Mouse (Mus musculus): Measurements from ENCODE around the gene Npcd. TPM values are rescaled to one million over a fixed set of nuclear protein-coding genes. Genes with fewer than 3 reads are reported as not detected.

Npcd gene
- polyA plus RNA-seq, 1 experiment from 2014 or later = not detected

DNA sequence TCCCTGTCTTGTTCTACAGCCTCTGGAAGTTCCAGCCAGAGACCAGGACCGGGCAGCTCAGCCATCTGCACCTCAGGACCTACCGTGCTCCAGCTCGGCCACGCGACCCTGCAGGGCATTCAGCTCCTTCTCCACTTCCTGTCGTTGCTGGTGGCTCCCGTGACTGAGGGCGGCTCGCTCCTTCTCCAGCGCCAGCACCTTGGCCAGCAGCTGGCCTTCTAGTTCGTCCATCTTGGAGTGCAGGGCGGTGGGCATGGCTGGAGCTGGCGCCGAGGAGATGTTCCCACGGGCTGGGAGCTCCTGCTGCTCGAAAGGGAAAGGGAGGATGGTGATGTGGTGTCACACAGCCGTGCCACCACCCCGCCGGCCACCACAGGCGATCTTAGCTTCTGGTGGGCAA lies 39.9 kb downstream of the Npcd start:
- 25% methylated on average over 20 of the region's 20 CpGs for WGBS
- Histone ChIP-seq H3K36me3 (replicated peaks) (no peaks in the 10 kb centered on the region), H3K4me3 (no peak overlapping the region), H3K27ac (replicated peaks) (no peak overlapping the region), H3K9me3 (no peaks in the 10 kb centered on the region), H3K27me3 (replicated peaks; ENCODE audit: low read depth, poor library complexity, severe bottlenecking) (peaks cover 45% of the 10 kb centered on the region), H3K4me1 (peaks cover 17% of the 10 kb centered on the region)
- DNase-seq (ENCODE audit: low spot score) = peak; percentile 47

- Histone ChIP-seq H3K36me3 (replicated peaks) (no peaks in the 10 kb centered on the region), H3K27ac (replicated peaks) (no peak overlapping the region), H3K4me1 (peaks cover 17% of the 10 kb centered on the region), H3K4me3 (no peak overlapping the region), H3K27me3 (replicated peaks; ENCODE audit: low read depth, poor library complexity, severe bottlenecking) (peaks cover 50% of the 10 kb centered on the region), H3K9me3 (no peaks in the 10 kb centered on the region)
- 92% methylated on average over 9 of the region's 9 CpGs for WGBS
- DNase-seq (ENCODE audit: low spot score) = no peak
These were observed 41.0 kb downstream of the Npcd start for GRCm38 (mm10) chr15:79793076-79793475.

- Histone ChIP-seq H3K36me3 (replicated peaks) (no peaks in the 10 kb centered on the region), H3K27ac (replicated peaks) (no peak overlapping the region), H3K9me3 (no peaks in the 10 kb centered on the region), H3K27me3 (replicated peaks; ENCODE audit: low read depth, poor library complexity, severe bottlenecking) (peaks cover 50% of the 10 kb centered on the region), H3K4me1 (peaks cover 21% of the 10 kb centered on the region), H3K4me3 (peak overlapping the region; percentile 25; the same call in 1 of the 2 replicates)
- 21% methylated on average over 19 of the region's 19 CpGs for WGBS
- peak; percentile 40 for DNase-seq (ENCODE audit: low spot score)
These were observed 41.6 kb downstream of the Npcd start for GRCm38 (mm10) chr15:79792455-79792854.

DNA sequence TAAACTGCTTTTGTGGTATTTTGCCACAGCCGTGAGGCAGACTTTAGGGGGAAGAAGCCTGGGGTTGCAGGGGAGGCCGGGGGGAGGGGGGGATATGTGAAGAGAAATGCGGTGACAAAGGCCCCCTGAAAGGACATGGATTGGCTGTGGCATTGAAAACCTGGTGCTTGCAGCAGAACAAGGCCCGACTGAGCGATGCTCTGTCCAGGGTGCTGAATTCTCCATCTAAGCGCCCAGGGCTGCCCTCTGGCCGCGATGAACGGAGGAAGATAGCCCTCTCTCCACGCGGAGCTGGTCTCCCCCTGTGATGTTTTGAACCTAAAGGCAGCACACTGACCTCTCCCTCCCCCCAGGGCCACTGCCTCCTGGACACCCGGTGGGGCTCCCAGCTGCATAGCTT lies 42.5 kb downstream of the Npcd start:
- Histone ChIP-seq H3K36me3 (replicated peaks) (no peaks in the 10 kb centered on the region), H3K4me1 (peaks cover 28% of the 10 kb centered on the region), H3K27me3 (replicated peaks; ENCODE audit: low read depth, poor library complexity, severe bottlenecking) (peaks cover 50% of the 10 kb centered on the region), H3K4me3 (no peak overlapping the region), H3K27ac (replicated peaks) (no peak overlapping the region), H3K9me3 (no peaks in the 10 kb centered on the region)
- DNase-seq (ENCODE audit: low spot score) = peak; percentile 82
- WGBS = 4% methylated on average over 12 of the region's 12 CpGs

DNA sequence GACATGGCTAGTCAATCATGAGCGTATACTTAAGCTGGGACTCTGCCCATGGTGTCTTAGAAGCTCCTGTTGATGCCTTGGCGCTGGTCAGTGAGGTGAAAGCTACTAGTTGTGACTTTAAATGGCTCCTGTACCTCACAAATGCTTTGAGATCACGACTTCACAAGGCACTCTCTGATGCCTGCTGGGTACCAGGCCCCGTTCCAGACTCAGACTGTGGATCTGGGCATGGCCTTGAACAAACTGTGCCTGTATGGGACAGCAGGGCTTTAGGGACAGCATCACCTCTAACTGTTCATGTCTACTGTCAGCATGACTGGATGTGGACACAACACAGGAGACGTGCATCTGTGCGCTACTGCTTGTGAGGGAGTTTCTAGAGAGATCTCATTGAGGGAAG lies 43.1 kb downstream of the Npcd start:
- no peaks in the 10 kb centered on the region for H3K9me3 ChIP-seq
- no peak overlapping the region for H3K4me3 ChIP-seq
- peaks cover 33% of the 10 kb centered on the region for H3K4me1 ChIP-seq
- DNase-seq (ENCODE audit: low spot score) = no peak
- H3K36me3 ChIP-seq (replicated peaks) = no peaks in the 10 kb centered on the region
- H3K27ac ChIP-seq (replicated peaks) = no peak overlapping the region
- WGBS = 81% methylated on average over 6 of the region's 6 CpGs
- peaks cover 50% of the 10 kb centered on the region for H3K27me3 ChIP-seq (replicated peaks; ENCODE audit: low read depth, poor library complexity, severe bottlenecking)

- peaks cover 35% of the 10 kb centered on the region for H3K4me1 ChIP-seq
- peaks cover 49% of the 10 kb centered on the region for H3K27me3 ChIP-seq (replicated peaks; ENCODE audit: low read depth, poor library complexity, severe bottlenecking)
- H3K27ac ChIP-seq (replicated peaks) = no peak overlapping the region
- 59% methylated on average over 8 of the region's 8 CpGs for WGBS
- H3K4me3 ChIP-seq = no peak overlapping the region
- no peaks in the 10 kb centered on the region for H3K36me3 ChIP-seq (replicated peaks)
- DNase-seq (ENCODE audit: low spot score) = no peak
- no peaks in the 10 kb centered on the region for H3K9me3 ChIP-seq
These were observed 43.9 kb downstream of the Npcd start for GRCm38 (mm10) chr15:79790111-79790510.

GRCm38 (mm10) chr15:79787815-79788214 lies 46.2 kb downstream of the Npcd start:
- H3K27me3 ChIP-seq (replicated peaks; ENCODE audit: low read depth, poor library complexity, severe bottlenecking) = peaks cover 31% of the 10 kb centered on the region
- H3K27ac ChIP-seq (replicated peaks) = no peak overlapping the region
- H3K9me3 ChIP-seq = no peaks in the 10 kb centered on the region
- no peak for DNase-seq (ENCODE audit: low spot score)
- peaks cover 31% of the 10 kb centered on the region for H3K4me1 ChIP-seq
- H3K4me3 ChIP-seq = no peak overlapping the region
- H3K36me3 ChIP-seq (replicated peaks) = no peaks in the 10 kb centered on the region
- WGBS = 60% methylated on average over 8 of the region's 8 CpGs

DNA sequence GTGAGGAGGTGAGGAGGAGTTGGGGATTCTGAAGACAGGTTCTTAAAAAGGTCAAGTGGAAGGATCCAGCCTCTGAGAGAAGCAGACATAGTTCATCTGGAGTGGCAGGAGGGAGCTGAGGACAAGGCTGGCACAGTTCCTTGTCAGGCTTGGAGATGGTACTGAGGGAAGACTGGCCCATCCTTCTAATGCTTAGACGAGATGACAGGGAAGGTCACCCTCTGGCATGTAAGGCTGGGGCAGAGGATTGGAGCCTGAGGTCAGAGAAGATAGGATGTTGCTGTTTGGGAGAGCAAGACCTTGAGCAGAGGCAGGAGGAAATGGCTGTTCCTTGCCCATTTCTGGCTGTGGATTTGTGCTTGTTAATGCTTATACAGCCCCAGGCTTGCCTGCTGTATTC lies 49.0 kb downstream of the Npcd start:
- Histone ChIP-seq H3K4me1 (peaks cover 23% of the 10 kb centered on the region; the same call in 1 of the 2 replicates), H3K27ac (replicated peaks) (no peak overlapping the region), H3K27me3 (replicated peaks; ENCODE audit: low read depth, poor library complexity, severe bottlenecking) (0 out of 2 replicates have a peak, but pooled peaks cover 11% of the 10 kb centered on the region), H3K4me3 (no peak overlapping the region), H3K9me3 (no peaks in the 10 kb centered on the region), H3K36me3 (replicated peaks) (no peaks in the 10 kb centered on the region)
- 58% methylated on average over 1 of the region's 1 CpGs for WGBS
- DNase-seq (ENCODE audit: low spot score) = no peak

- H3K27ac ChIP-seq (replicated peaks) = no peak within 1 kb of the TSS
- H3K36me3 ChIP-seq (replicated peaks) = no peaks in the 10 kb centered on the region
- DNase-seq (ENCODE audit: low spot score) = no peak
- no peaks in the 10 kb centered on the region for H3K9me3 ChIP-seq
- peaks cover 21% of the 10 kb centered on the region for H3K4me1 ChIP-seq
- no peak within 1 kb of the TSS for H3K4me3 ChIP-seq
- H3K27me3 ChIP-seq (replicated peaks; ENCODE audit: low read depth, poor library complexity, severe bottlenecking) = no peaks in the 10 kb centered on the region
These were observed 56.3 kb downstream of the Npcd start, which contains the start of gene Dnal4 for GRCm38 (mm10) chr15:79777749-79778148. Gene Dnal4, minus strand, starts transcription at chr15:79777849.

- Histone ChIP-seq H3K4me3 (no peak overlapping the region), H3K9me3 (no peaks in the 10 kb centered on the region), H3K27ac (replicated peaks) (no peak overlapping the region), H3K4me1 (peaks cover 22% of the 10 kb centered on the region), H3K36me3 (replicated peaks) (no peaks in the 10 kb centered on the region), H3K27me3 (replicated peaks; ENCODE audit: low read depth, poor library complexity, severe bottlenecking) (no peaks in the 10 kb centered on the region)
- DNase-seq (ENCODE audit: low spot score) = no peak
- WGBS = 69% methylated on average over 7 of the region's 7 CpGs
These were observed 58.4 kb downstream of the Npcd start for GRCm38 (mm10) chr15:79775662-79776061.

DNA sequence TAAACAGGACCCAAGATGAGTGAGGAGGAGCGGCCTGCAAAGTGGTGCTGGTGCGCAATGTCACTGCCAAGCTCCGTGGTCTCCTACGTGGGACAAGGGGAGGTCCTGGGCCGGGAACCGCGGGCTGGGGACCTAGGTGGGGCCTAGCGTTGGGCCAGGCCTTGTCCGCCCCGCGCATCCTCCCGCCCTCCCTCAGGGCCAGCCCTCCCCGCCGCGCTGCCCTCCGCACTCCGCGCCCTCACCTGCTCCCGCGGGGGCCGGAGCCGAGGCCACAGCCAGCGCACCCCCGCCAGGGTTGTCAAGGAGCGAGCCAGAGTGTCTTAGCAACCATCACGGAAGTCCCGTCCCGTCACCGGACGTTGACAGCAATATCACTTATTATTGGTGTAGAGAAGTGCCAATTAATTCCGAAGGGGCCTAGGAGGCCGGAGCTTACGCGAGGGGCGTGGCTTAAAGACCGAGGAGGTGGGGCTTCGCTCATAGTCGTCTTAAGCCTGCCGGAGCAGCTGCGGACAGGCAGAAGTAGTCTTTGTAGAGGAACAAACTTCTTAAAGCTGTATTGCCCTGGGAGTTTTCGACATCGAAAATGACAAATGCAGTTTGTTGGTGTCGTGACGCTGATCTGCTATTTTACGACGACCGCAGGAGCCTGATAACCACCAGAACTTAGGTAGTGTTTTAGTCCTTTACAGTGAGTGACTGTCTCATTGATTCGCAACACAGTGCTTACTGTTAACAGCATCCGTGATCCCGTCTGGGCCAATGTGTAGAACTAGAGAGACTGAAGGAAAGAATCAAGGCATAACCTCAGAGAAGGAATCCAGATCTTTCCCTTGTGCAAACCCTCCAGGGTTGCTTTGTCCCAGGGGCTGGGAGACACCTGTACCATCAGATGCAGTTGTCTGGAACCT lies 59.7 kb downstream of the Npcd start:
- H3K27me3 ChIP-seq (replicated peaks; ENCODE audit: low read depth, poor library complexity, severe bottlenecking) = no peaks in the 10 kb centered on the region
- no peaks in the 10 kb centered on the region for H3K9me3 ChIP-seq
- under 1% methylated on average over 50 of the region's 50 CpGs for WGBS
- peak; percentile 93 for DNase-seq (ENCODE audit: low spot score)
- H3K27ac ChIP-seq (replicated peaks) = peak overlapping the region; percentile 93
- peaks cover 22% of the 10 kb centered on the region for H3K4me1 ChIP-seq
- no peaks in the 10 kb centered on the region for H3K36me3 ChIP-seq (replicated peaks)
- peak overlapping the region; percentile 96 for H3K4me3 ChIP-seq

GRCm38 (mm10) chr15:79770629-79771240 lies 63.3 kb downstream of the Npcd start:
- WGBS = 90% methylated on average over 21 of the region's 21 CpGs
- no peak for DNase-seq (ENCODE audit: low spot score)
- H3K27me3 ChIP-seq (replicated peaks; ENCODE audit: low read depth, poor library complexity, severe bottlenecking) = no peaks in the 10 kb centered on the region
- no peaks in the 10 kb centered on the region for H3K9me3 ChIP-seq
- H3K4me1 ChIP-seq = peaks cover 29% of the 10 kb centered on the region
- H3K27ac ChIP-seq (replicated peaks) = no peak overlapping the region
- no peak overlapping the region for H3K4me3 ChIP-seq
- no peaks in the 10 kb centered on the region for H3K36me3 ChIP-seq (replicated peaks)

- DNase-seq (ENCODE audit: low spot score) = no peak
- Histone ChIP-seq H3K9me3 (no peaks in the 10 kb centered on the region), H3K4me3 (no peak overlapping the region), H3K27ac (replicated peaks) (no peak overlapping the region), H3K4me1 (peaks cover 13% of the 10 kb centered on the region), H3K36me3 (replicated peaks) (peaks cover 23% of the 10 kb centered on the region), H3K27me3 (replicated peaks; ENCODE audit: low read depth, poor library complexity, severe bottlenecking) (no peaks in the 10 kb centered on the region)
- 72% methylated on average over 6 of the region's 6 CpGs for WGBS
These were observed 65.7 kb downstream of the Npcd start for GRCm38 (mm10) chr15:79768302-79768701.

All from embryonic facial prominence, embryonic 10.5 days (tissue).